Mouse (Mus musculus): ENCODE results near the gene Smarcb1.

Smarcb1 gene

GRCm38 (mm10) chr10:75921026-75921725, at the start of gene Smarcb1:
Gene Smarcb1 (minus strand): TSS chr10:75921617.
- peak; percentile 71 for DNase-seq (ENCODE audit: low spot score)

GRCm38 (mm10) chr10:75954381-75954811, 33.0 kb upstream of the Smarcb1 start, which contains the start of gene Gm5134:
Gene Gm5134 (plus strand): TSS chr10:75954514.
- no peak for DNase-seq (ENCODE audit: low spot score)

- DNase-seq (ENCODE audit: low spot score), result no peak
Observed at GRCm38 (mm10) chr10:75951424-75952050, 30.1 kb upstream of the Smarcb1 start.

- DNase-seq (ENCODE audit: low spot score), result no peak
Observed at GRCm38 (mm10) chr10:75950791-75951210, 29.4 kb upstream of the Smarcb1 start.

GRCm38 (mm10) chr10:75949053-75950045, 27.9 kb upstream of the Smarcb1 start:
- no peak for DNase-seq (ENCODE audit: low spot score)

GRCm38 (mm10) chr10:75948079-75948478, 26.7 kb upstream of the Smarcb1 start:
- no peak for DNase-seq (ENCODE audit: low spot score)

GRCm38 (mm10) chr10:75945896-75946295, 24.5 kb upstream of the Smarcb1 start:
- no peak for DNase-seq (ENCODE audit: low spot score)

GRCm38 (mm10) chr10:75945213-75945612, 23.8 kb upstream of the Smarcb1 start:
- DNase-seq (ENCODE audit: low spot score), result no peak

- no peak for DNase-seq (ENCODE audit: low spot score)
Observed at GRCm38 (mm10) chr10:75944066-75944772, 22.8 kb upstream of the Smarcb1 start.

GRCm38 (mm10) chr10:75942736-75943477, 21.5 kb upstream of the Smarcb1 start, which contains the start of gene Vpreb3:
Gene Vpreb3 (plus strand): TSS chr10:75943057.
- no peak for DNase-seq (ENCODE audit: low spot score)

GRCm38 (mm10) chr10:75941042-75941824, 19.8 kb upstream of the Smarcb1 start:
- no peak for DNase-seq (ENCODE audit: low spot score)

GRCm38 (mm10) chr10:75940520-75940919, 19.1 kb upstream of the Smarcb1 start, which contains the start of gene Gm867:
Gene Gm867 (minus strand): TSS chr10:75940672.
- DNase-seq (ENCODE audit: low spot score), result no peak

- DNase-seq (ENCODE audit: low spot score), result no peak
Observed at GRCm38 (mm10) chr10:75939481-75940234, 18.2 kb upstream of the Smarcb1 start.

- DNase-seq (ENCODE audit: low spot score), result no peak
Observed at GRCm38 (mm10) chr10:75937851-75938643, 16.6 kb upstream of the Smarcb1 start.

- DNase-seq (ENCODE audit: low spot score), result no peak
Observed at GRCm38 (mm10) chr10:75936909-75937667, 15.7 kb upstream of the Smarcb1 start.

GRCm38 (mm10) chr10:75935680-75936541, 14.5 kb upstream of the Smarcb1 start, which contains the start of gene Mmp11:
Gene Mmp11 (minus strand): TSS chr10:75936496.
- DNase-seq (ENCODE audit: low spot score), result no peak

All from urinary bladder, postnatal 10 days (tissue).